Mouse (Mus musculus) forebrain, embryonic 11.5 days (tissue): ENCODE measurements around the gene Lrrc49. TPM values are rescaled to one million over a fixed set of nuclear protein-coding genes. Genes with fewer than 3 reads are reported as not detected.

ENCODE experiments used
- ATAC-seq: fragments of 200-750 bp; cut with Nextera tagmentation; replicated peaks from 2 replicates; pipeline ENCODE4 v1.8.0; 2017; ENCODE audit warnings: moderate TSS enrichment; ENCODE audit not compliant: low FRiP score
- DNase-seq: peaks from one replicate; pipeline ENCODE4 v3.0.0-alpha.2; 2017; ENCODE audit warnings: low spot score
- H3K27ac ChIP-seq: fragments of 300-500 bp; sonication (generic); 2 replicates; pipeline ENCODE4 v1.5.1; 2014; ENCODE audit warnings: low read depth, low read length
- H3K27me3 ChIP-seq: fragments of 300-500 bp; sonication (generic); 2 replicates; pipeline ENCODE4 v1.6.1; 2014; ENCODE audit warnings: mild to moderate bottlenecking, low read length, mixed read lengths; ENCODE audit not compliant: control insufficient read depth, insufficient read depth
- H3K36me3 ChIP-seq: fragments of 300-500 bp; sonication (generic); 2 replicates; pipeline ENCODE4 v1.6.1; 2014; ENCODE audit warnings: mild to moderate bottlenecking, low read length, moderate library complexity, mixed read lengths; ENCODE audit not compliant: control insufficient read depth, insufficient read depth
- H3K4me1 ChIP-seq: fragments of 300-500 bp; sonication (generic); replicated peaks from 2 replicates; pipeline ENCODE4 v1.6.1; 2014; ENCODE audit warnings: low read length, mixed read lengths; ENCODE audit not compliant: control insufficient read depth, insufficient read depth
- H3K4me2 ChIP-seq: fragments of 300-500 bp; sonication (generic); 2 replicates; pipeline ENCODE4 v1.6.1; 2014; ENCODE audit warnings: low read depth, mild to moderate bottlenecking, low read length, moderate library complexity, mixed read lengths; ENCODE audit not compliant: severe bottlenecking
- H3K4me3 ChIP-seq: fragments of 300-500 bp; sonication (generic); 2 replicates; pipeline ENCODE4 v1.5.1; 2014; ENCODE audit warnings: low read depth, low read length
- H3K9ac ChIP-seq: fragments of 300-500 bp; sonication (generic); 2 replicates; pipeline ENCODE4 v1.6.1; 2014; ENCODE audit warnings: low read length
- H3K9me3 ChIP-seq: fragments of 300-500 bp; sonication (generic); 2 replicates; pipeline ENCODE4 v1.6.1; 2016; ENCODE audit warnings: low read length, mixed read lengths; ENCODE audit not compliant: control insufficient read depth
- WGBS: fragments of 180-500 bp; shearing (Covaris S2); extraction: QIAGEN DNeasy Blood & Tissue Kit; methylation state at CpG from one replicate; pipeline ENCODE4 v1.1.7; 2014; 5-methylcytosine and 5-hydroxymethylcytosine counted together
- polyA plus RNA-seq: library from polyadenylated mRNA; unstranded; fragments of >200 nt; fragmentation: Nextera tagmentation; extraction: Ambion mirVana; gene quantifications from 2 replicates; pipeline ENCODE4 v1.2.1, GENCODE M21; 2014

Gene Lrrc49
- polyA plus RNA-seq, 1 experiment from 2014 or later, result 49.2 TPM

GRCm38 (mm10) chr9:60665535-60665934 lies 22.4 kb downstream of the Lrrc49 start:
- Histone ChIP-seq H3K4me2 (no peak overlapping the region), H3K4me1 (no peaks in the 10 kb centered on the region), H3K27me3 (no peaks in the 10 kb centered on the region), H3K36me3 (no peaks in the 10 kb centered on the region), H3K9ac (no peak overlapping the region), H3K9me3 (no peaks in the 10 kb centered on the region), H3K27ac (no peak overlapping the region), H3K4me3 (no peak overlapping the region)
- 94% methylated on average over 3 of the region's 3 CpGs for WGBS
- ATAC-seq, result no peak
- DNase-seq, result no peak

DNA sequence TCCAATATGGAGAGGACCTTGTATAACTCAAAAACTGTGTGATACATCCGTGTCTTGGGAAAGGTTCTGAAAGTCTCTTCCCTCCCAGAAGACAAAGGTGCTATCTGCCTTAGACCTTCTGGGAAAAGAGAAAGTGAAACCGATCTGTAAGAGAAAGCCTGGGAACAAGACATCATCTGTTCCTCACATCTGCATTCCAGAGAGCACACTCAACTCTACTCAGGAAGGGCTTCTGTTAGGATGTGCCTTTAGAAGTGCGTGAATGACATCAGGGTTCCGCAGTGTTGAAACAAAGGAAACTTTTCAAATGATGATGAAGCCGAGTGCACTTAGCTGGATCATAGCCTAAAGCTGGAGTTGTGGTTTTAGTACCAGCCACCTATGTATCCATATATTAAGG lies 23.1 kb downstream of the Lrrc49 start:
- no peak overlapping the region for H3K27ac ChIP-seq
- no peaks in the 10 kb centered on the region for H3K27me3 ChIP-seq
- no peaks in the 10 kb centered on the region for H3K9me3 ChIP-seq
- 94% methylated on average over 5 of the region's 5 CpGs for WGBS
- no peak overlapping the region for H3K9ac ChIP-seq
- no peak overlapping the region for H3K4me3 ChIP-seq
- H3K36me3 ChIP-seq, result no peaks in the 10 kb centered on the region
- no peak overlapping the region for H3K4me2 ChIP-seq
- DNase-seq (no peak), ATAC-seq (no peak)
- H3K4me1 ChIP-seq, result no peaks in the 10 kb centered on the region

GRCm38 (mm10) chr9:60664385-60664784 lies 23.6 kb downstream of the Lrrc49 start:
- H3K4me3 ChIP-seq, result no peak overlapping the region
- ATAC-seq, result no peak
- 97% methylated on average over 12 of the region's 12 CpGs for WGBS
- no peak overlapping the region for H3K27ac ChIP-seq
- no peaks in the 10 kb centered on the region for H3K27me3 ChIP-seq
- no peak for DNase-seq
- no peak overlapping the region for H3K4me2 ChIP-seq
- no peak overlapping the region for H3K9ac ChIP-seq
- no peaks in the 10 kb centered on the region for H3K9me3 ChIP-seq
- no peaks in the 10 kb centered on the region for H3K4me1 ChIP-seq
- no peaks in the 10 kb centered on the region for H3K36me3 ChIP-seq

DNA sequence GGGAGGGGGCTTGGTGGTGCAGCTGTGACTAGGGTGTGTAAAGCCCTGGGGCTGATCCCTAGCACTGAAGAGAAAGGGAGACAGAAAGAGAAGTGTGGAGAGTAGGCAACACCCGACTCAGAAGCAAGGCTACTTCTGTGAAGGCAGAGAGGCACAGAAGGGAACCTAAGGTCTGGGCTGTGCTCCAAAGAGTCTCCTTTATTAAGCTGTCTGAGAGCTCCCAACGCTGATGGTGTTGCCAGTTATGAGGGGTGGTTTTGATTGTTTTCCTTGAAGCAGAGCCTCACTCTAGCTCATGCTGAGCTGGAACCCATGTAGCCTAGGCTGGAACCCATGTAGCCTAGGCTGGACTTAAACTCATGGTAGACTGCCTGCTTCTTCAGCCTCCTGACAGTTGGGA lies 25.0 kb downstream of the Lrrc49 start:
- H3K9me3 ChIP-seq, result no peaks in the 10 kb centered on the region
- H3K27me3 ChIP-seq, result no peaks in the 10 kb centered on the region
- H3K9ac ChIP-seq, result no peak overlapping the region
- no peak overlapping the region for H3K4me3 ChIP-seq
- no peaks in the 10 kb centered on the region for H3K4me1 ChIP-seq
- 89% methylated on average over 2 of the region's 2 CpGs for WGBS
- no peak overlapping the region for H3K27ac ChIP-seq
- ATAC-seq (no peak), DNase-seq (no peak)
- no peaks in the 10 kb centered on the region for H3K36me3 ChIP-seq
- H3K4me2 ChIP-seq, result no peak overlapping the region

- H3K9ac ChIP-seq, result no peak overlapping the region
- DNase-seq (no peak), ATAC-seq (no peak)
- no peak overlapping the region for H3K4me2 ChIP-seq
- no peaks in the 10 kb centered on the region for H3K9me3 ChIP-seq
- no peak overlapping the region for H3K4me3 ChIP-seq
- H3K4me1 ChIP-seq, result peaks cover 13% of the 10 kb centered on the region
- no peaks in the 10 kb centered on the region for H3K36me3 ChIP-seq
- no peak overlapping the region for H3K27ac ChIP-seq
- H3K27me3 ChIP-seq, result no peaks in the 10 kb centered on the region
These were observed 34.4 kb downstream of the Lrrc49 start for GRCm38 (mm10) chr9:60653582-60653981.

- no peaks in the 10 kb centered on the region for H3K36me3 ChIP-seq
- H3K4me1 ChIP-seq, result peaks cover 13% of the 10 kb centered on the region
- ATAC-seq (no peak), DNase-seq (no peak)
- H3K4me2 ChIP-seq, result no peak overlapping the region
- H3K27me3 ChIP-seq, result no peaks in the 10 kb centered on the region
- H3K9ac ChIP-seq, result no peak overlapping the region
- WGBS, result 92% methylated on average over 1 of the region's 1 CpGs
- no peak overlapping the region for H3K4me3 ChIP-seq
- H3K9me3 ChIP-seq, result no peaks in the 10 kb centered on the region
- H3K27ac ChIP-seq, result no peak overlapping the region
These were observed 34.8 kb downstream of the Lrrc49 start for GRCm38 (mm10) chr9:60653137-60653536.

- H3K27me3 ChIP-seq, result no peaks in the 10 kb centered on the region
- no peak overlapping the region for H3K27ac ChIP-seq
- no peaks in the 10 kb centered on the region for H3K36me3 ChIP-seq
- no peak overlapping the region for H3K4me2 ChIP-seq
- DNase-seq (no peak), ATAC-seq (no peak)
- H3K4me3 ChIP-seq, result no peak overlapping the region
- no peaks in the 10 kb centered on the region for H3K9me3 ChIP-seq
- no peak overlapping the region for H3K9ac ChIP-seq
- WGBS, result 86% methylated on average over 6 of the region's 6 CpGs
- peaks cover 13% of the 10 kb centered on the region for H3K4me1 ChIP-seq
These were observed 37.7 kb downstream of the Lrrc49 start for GRCm38 (mm10) chr9:60650277-60650676.

GRCm38 (mm10) chr9:60648981-60649975 lies 38.7 kb downstream of the Lrrc49 start:
- Histone ChIP-seq H3K27me3 (no peaks in the 10 kb centered on the region), H3K4me2 (no peak overlapping the region), H3K4me3 (no peak overlapping the region), H3K9ac (peak overlapping the region; percentile 27; the same call in 1 of the 2 replicates), H3K36me3 (no peaks in the 10 kb centered on the region), H3K9me3 (no peaks in the 10 kb centered on the region), H3K4me1 (peaks cover 13% of the 10 kb centered on the region), H3K27ac (peak overlapping the region; percentile 59)
- 41% methylated on average over 18 of the region's 18 CpGs for WGBS
- no peak for DNase-seq
- ATAC-seq, result no peak

DNA sequence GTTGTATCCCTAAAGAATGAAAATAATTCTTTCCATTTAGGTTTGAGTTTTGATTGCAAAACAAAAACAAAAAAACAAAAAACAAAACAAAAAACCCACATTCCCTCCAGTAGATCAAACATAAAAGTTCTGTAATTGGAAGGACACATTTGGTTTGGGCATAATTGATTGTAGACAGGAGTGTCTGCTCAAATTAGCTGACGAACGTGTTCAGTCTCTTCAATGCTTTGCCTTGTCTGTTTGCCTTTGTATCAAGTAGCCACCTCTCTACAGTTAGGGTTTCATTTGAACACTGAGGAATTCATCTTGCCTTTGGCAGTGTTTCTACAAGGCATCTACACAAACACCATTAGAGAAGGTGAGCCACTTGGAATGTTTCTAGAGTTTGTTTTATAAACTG lies 54.4 kb downstream of the Lrrc49 start:
- no peak overlapping the region for H3K4me2 ChIP-seq
- H3K27ac ChIP-seq, result no peak overlapping the region
- 67% methylated on average over 2 of the region's 2 CpGs for WGBS
- H3K4me1 ChIP-seq, result no peaks in the 10 kb centered on the region
- no peaks in the 10 kb centered on the region for H3K27me3 ChIP-seq
- H3K9me3 ChIP-seq, result no peaks in the 10 kb centered on the region
- H3K9ac ChIP-seq, result no peak overlapping the region
- H3K4me3 ChIP-seq, result no peak overlapping the region
- ATAC-seq, result no peak
- H3K36me3 ChIP-seq, result no peaks in the 10 kb centered on the region
- DNase-seq, result no peak
